8 mouse cellular contexts compared by ENCODE assay signal in the genomic region with DNA sequence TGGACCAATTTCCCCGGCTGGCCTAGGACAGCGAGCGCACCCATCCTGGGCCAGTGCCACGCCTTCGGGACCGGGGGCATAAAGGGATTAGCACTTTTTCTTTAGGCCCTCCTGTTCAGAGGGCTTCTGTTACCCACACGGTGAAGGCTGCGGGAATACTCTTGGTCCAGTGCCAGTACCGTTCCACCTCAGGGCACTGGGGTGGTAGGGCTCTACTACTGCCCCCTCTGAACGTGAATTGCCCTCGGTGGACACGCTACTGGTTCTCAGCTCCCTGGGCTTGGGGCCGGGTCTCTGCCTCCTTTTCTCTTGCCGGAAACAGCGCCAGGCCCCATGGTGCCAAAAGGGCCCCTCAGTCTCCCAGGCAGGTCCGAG. TPM values are rescaled to one million over a fixed set of nuclear protein-coding genes. Genes with fewer than 3 reads are reported as not detected.
A peak's percentile ranks its signal among the peaks of the same experiment; 100 is the strongest.
DNase-seq lines count a peak whose midpoint lies in the region; ATAC-seq and TF ChIP-seq lines count a peak whose summit lies in the region.

No protein-coding gene starts in this region.

- H3K27me3 ChIP-seq in heart, embryonic 11.5 days (ENCODE audit: control insufficient read depth, insufficient read depth, low read length) = no peaks in the 10 kb centered on the region
- H3K27me3 ChIP-seq in hindbrain, embryonic 11.5 days (ENCODE audit: control insufficient read depth, insufficient read depth, low read length) = no peaks in the 10 kb centered on the region; the same call in 1 of the 2 replicates
- no peaks in the 10 kb centered on the region for H3K27me3 ChIP-seq in midbrain, embryonic 11.5 days (ENCODE audit: control insufficient read depth, insufficient read depth, low read length)

- WGBS in heart, embryonic 11.5 days (ENCODE audit: insufficient replicate concordance) = 49% methylated on average over 16 of the region's 16 CpGs
- WGBS in hindbrain, embryonic 11.5 days = 36% methylated on average over 15 of the region's 16 CpGs
- 18% methylated on average over 16 of the region's 16 CpGs for WGBS in midbrain, embryonic 11.5 days

- H3K27ac ChIP-seq in heart, embryonic 11.5 days (ENCODE audit: low read depth, low read length) = no peak overlapping the region
- no peak overlapping the region for H3K27ac ChIP-seq in ES-E14 (ENCODE audit: insufficient read depth, low read depth, low read length, poor library complexity, severe bottlenecking)
- peak overlapping the region; percentile 86 for H3K27ac ChIP-seq in hindbrain, embryonic 11.5 days (ENCODE audit: low read depth, low read length)
- no peak overlapping the region for H3K27ac ChIP-seq in midbrain, embryonic 11.5 days (ENCODE audit: low read depth, low read length)

- no peak for DNase-seq in heart, adult 9 months (ENCODE audit: low spot score in 2 of 2)
- no peak for DNase-seq in ES-E14 (ENCODE audit: low read depth, low spot score)
- peak; percentile 55 for DNase-seq in hindbrain, embryonic 11.5 days (ENCODE audit: low spot score)
- peak; percentile 95 for DNase-seq in midbrain, embryonic 11.5 days (ENCODE audit: low spot score, missing footprints)
- no peak for DNase-seq in cerebellum, adult 18-20 months
- DNase-seq in left cerebral cortex, postnatal 10 days (ENCODE audit: extremely low spot score in 1 of 2, low spot score in 2 of 2) = no peak
- DNase-seq in thymus, postnatal 4 days = no peak

- peak overlapping the region; percentile 60; the same call in 1 of the 2 replicates for H3K9ac ChIP-seq in heart, embryonic 11.5 days (ENCODE audit: low read depth, low read length)
- no peak overlapping the region for H3K9ac ChIP-seq in ES-E14 (ENCODE audit: insufficient read depth, low read depth, low read length, poor library complexity, severe bottlenecking)
- H3K9ac ChIP-seq in hindbrain, embryonic 11.5 days (ENCODE audit: low read depth, low read length) = peak overlapping the region; percentile 68
- peak overlapping the region; percentile 62 for H3K9ac ChIP-seq in midbrain, embryonic 11.5 days (ENCODE audit: low read length)

- in situ Hi-C loops in ES-E14 (cut with MboI; ENCODE audit: low sequenced_read_pairs in 2 of 2, unreplicated experiment in 2 of 2) = no loop called here

- no peaks in the 10 kb centered on the region for H3K9me3 ChIP-seq in heart, embryonic 11.5 days (replicated peaks; ENCODE audit: control insufficient read depth, low read length)
- H3K9me3 ChIP-seq in ES-E14 (ENCODE audit: control insufficient read depth, insufficient read depth, low read depth, low read length) = no peaks in the 10 kb centered on the region
- no peaks in the 10 kb centered on the region for H3K9me3 ChIP-seq in hindbrain, embryonic 11.5 days (ENCODE audit: control insufficient read depth, low read length)
- H3K9me3 ChIP-seq in midbrain, embryonic 11.5 days (ENCODE audit: control insufficient read depth, low read length) = no peaks in the 10 kb centered on the region

- no peak overlapping the region for H3K4me3 ChIP-seq in heart, embryonic 11.5 days (ENCODE audit: low read depth, low read length)
- peak overlapping the region; percentile 58 to 60; a peak in 3 of 4 replicates for H3K4me3 ChIP-seq in ES-E14 (ENCODE audit: insufficient read depth in 1 of 2, low read depth in 1 of 2, low read length in 2 of 2, poor library complexity in 1 of 2, severe bottlenecking in 1 of 2)
- peak overlapping the region; percentile 26 for H3K4me3 ChIP-seq in hindbrain, embryonic 11.5 days (ENCODE audit: low read depth, low read length)
- peak overlapping the region; percentile 14; the same call in 1 of the 2 replicates for H3K4me3 ChIP-seq in midbrain, embryonic 11.5 days (ENCODE audit: low read depth, low read length)

- intact Hi-C loops in left cerebral cortex, postnatal 10 days (cut with DNase I) = no loop called here

- H3K36me3 ChIP-seq in heart, embryonic 11.5 days (ENCODE audit: control insufficient read depth, insufficient read depth, low read length) = peaks cover 32% of the 10 kb centered on the region
- peaks cover 22% of the 10 kb centered on the region for H3K36me3 ChIP-seq in ES-E14 (ENCODE audit: control insufficient read depth, insufficient read depth, low read length, poor library complexity, severe bottlenecking)
- H3K36me3 ChIP-seq in hindbrain, embryonic 11.5 days (ENCODE audit: control insufficient read depth, insufficient read depth, low read length) = peaks cover 11% of the 10 kb centered on the region
- H3K36me3 ChIP-seq in midbrain, embryonic 11.5 days (ENCODE audit: control insufficient read depth, insufficient read depth, low read length) = peaks cover 29% of the 10 kb centered on the region

- peaks cover 64% of the 10 kb centered on the region for H3K4me1 ChIP-seq in heart, embryonic 11.5 days (ENCODE audit: control insufficient read depth, insufficient read depth, low read length)
- peaks cover 0 to 14% of the 10 kb centered on the region in 2 experiments; a peak in 2 of 4 replicates for H3K4me1 ChIP-seq in ES-E14 (ENCODE audit: control insufficient read depth in 2 of 2, insufficient read depth in 2 of 2, low read length in 2 of 2, poor library complexity in 1 of 2)
- peaks cover 46% of the 10 kb centered on the region for H3K4me1 ChIP-seq in hindbrain, embryonic 11.5 days (replicated peaks; ENCODE audit: control insufficient read depth, insufficient read depth, low read length)
- peaks cover 53% of the 10 kb centered on the region for H3K4me1 ChIP-seq in midbrain, embryonic 11.5 days (ENCODE audit: control insufficient read depth, insufficient read depth, low read length)

- H3K4me2 ChIP-seq in heart, embryonic 11.5 days = peak overlapping the region; percentile 57
- H3K4me2 ChIP-seq in hindbrain, embryonic 11.5 days (replicated peaks; ENCODE audit: low read depth, low read length) = peak overlapping the region; percentile 55
- peak overlapping the region; percentile 75 for H3K4me2 ChIP-seq in midbrain, embryonic 11.5 days

- ATAC-seq in heart, embryonic 11.5 days (replicated peaks; ENCODE audit: insufficient number of reproducible peaks, low FRiP score, low TSS enrichment) = peak; percentile 12; the same call in 1 of the 2 replicates
- 0 out of 2 replicates have a peak, but pooled peaks have one; percentile 0 for ATAC-seq in hindbrain, embryonic 11.5 days (ENCODE audit: low FRiP score)
- ATAC-seq in midbrain, embryonic 11.5 days (ENCODE audit: low FRiP score) = peak; percentile 9

TF ChIP-seq in ES-E14, 5 proteins besides CTCF, POLR2A, EP300 and RAD21:
- TF ChIP-seq HCFC1 (IDR thresholded peaks at IDR 0.05; ENCODE audit: borderline replicate concordance, insufficient read depth, low read length) (no peak), ZC3H11A (IDR thresholded peaks at IDR 0.05; ENCODE audit: borderline replicate concordance, low read depth, low read length) (no peak), ZNF384 (IDR thresholded peaks at IDR 0.05; ENCODE audit: low read depth, low read length) (no peak), MAFK (IDR thresholded peaks at IDR 0.05; ENCODE audit: insufficient read depth, low read depth, low read length) (no peak), CHD2 (IDR thresholded peaks at IDR 0.05; ENCODE audit: low read depth, low read length) (no peak)

RNA-seq across cellular contexts. Expression of gene 2700081O15Rik, which starts 6.2 kb away (rescaled TPM):
- polyA plus RNA-seq in heart, embryonic 11.5 days (2014; fragmentation: Nextera tagmentation; extraction: Ambion mirVana) = 4.6 and 4.7 TPM in 2 replicates
- total RNA-seq in ES-E14 (2012; rRNA removed) = 28.3 and 40.4 TPM in 2 replicates
- polyA plus RNA-seq in hindbrain, embryonic 11.5 days (2014; fragmentation: Nextera tagmentation; extraction: Ambion mirVana) = 14.5 and 17.7 TPM in 2 replicates
- 12.3 and 13.2 TPM in 2 replicates for polyA plus RNA-seq in midbrain, embryonic 11.5 days (2014; fragmentation: Nextera tagmentation; extraction: Ambion mirVana)
- 10 to 100 TPM; 51.2 to 51.5 TPM for total RNA-seq in left cerebral cortex, postnatal 10 days (2021)

RNA-seq across cellular contexts. Expression of gene Spindoc, which starts 40.8 kb away (rescaled TPM):
- polyA plus RNA-seq in heart, embryonic 11.5 days (2014; fragmentation: Nextera tagmentation; extraction: Ambion mirVana) = 11.9 and 26.6 TPM in 2 replicates
- total RNA-seq in ES-E14 (2012; rRNA removed) = 36.8 and 40.0 TPM in 2 replicates
- 26.1 and 34.6 TPM in 2 replicates for polyA plus RNA-seq in hindbrain, embryonic 11.5 days (2014; fragmentation: Nextera tagmentation; extraction: Ambion mirVana)
- polyA plus RNA-seq in midbrain, embryonic 11.5 days (2014; fragmentation: Nextera tagmentation; extraction: Ambion mirVana) = 23.2 and 25.3 TPM in 2 replicates
- 10 to 100 TPM; 33.4 to 38.2 TPM for total RNA-seq in left cerebral cortex, postnatal 10 days (2021)

RNA-seq across cellular contexts. Expression of gene Rtn3, which starts 59.4 kb away (rescaled TPM):
- 101 and 117 TPM in 2 replicates for polyA plus RNA-seq in heart, embryonic 11.5 days (2014; fragmentation: Nextera tagmentation; extraction: Ambion mirVana)
- total RNA-seq in ES-E14 (2012; rRNA removed) = 70.5 and 78.6 TPM in 2 replicates
- 300 and 304 TPM in 2 replicates for polyA plus RNA-seq in hindbrain, embryonic 11.5 days (2014; fragmentation: Nextera tagmentation; extraction: Ambion mirVana)
- 371 and 383 TPM in 2 replicates for polyA plus RNA-seq in midbrain, embryonic 11.5 days (2014; fragmentation: Nextera tagmentation; extraction: Ambion mirVana)
- total RNA-seq in left cerebral cortex, postnatal 10 days (2021) = 100 to 1,000 TPM; 927 to 930 TPM

Comparison
In these comparisons a context has a peak if more than half of its experiments do, and no peak if none do; other contexts are left out.
1. DNase-seq: peak in hindbrain, embryonic 11.5 days (single experiment) and midbrain, embryonic 11.5 days (single experiment); none in heart, adult 9 months (0 of 2), ES-E14 (single experiment), cerebellum, adult 18-20 months (0 of 2), left cerebral cortex, postnatal 10 days (0 of 2) and thymus, postnatal 4 days (single experiment).
2. Peak in every context shown above with its lines, with median percentiles within 50 percentile points of each other: ATAC-seq and H3K4me2 ChIP-seq.